Mouse (Mus musculus): ENCODE measurements around the gene Man1c1.

GRCm38 (mm10) chr4:134549899-134550298 is 154.2 kb downstream of the Man1c1 start:
- TF ChIP-seq CTCF (IDR thresholded peaks at IDR 0.05; ENCODE audit: control insufficient read depth, insufficient read depth, insufficient read length) = no peak
- TF ChIP-seq MYOD1 (IDR thresholded peaks at IDR 0.05; ENCODE audit: control insufficient read depth, insufficient read length, low read depth) = no peak
- no peak for TF ChIP-seq USF1 (IDR thresholded peaks at IDR 0.05; ENCODE audit: low read depth)
- no peak for TF ChIP-seq MAX (IDR thresholded peaks at IDR 0.05)
- no peak for TF ChIP-seq MYOG (IDR thresholded peaks at IDR 0.05; ENCODE audit: control insufficient read depth, extremely low read depth, insufficient read length)
- no peak for TF ChIP-seq CEBPB (IDR thresholded peaks at IDR 0.05; ENCODE audit: low read depth)
